Mouse (Mus musculus) embryonic facial prominence, embryonic 10.5 days (tissue): ENCODE results near the gene Ube3a. TPM values are rescaled to one million over a fixed set of nuclear protein-coding genes. Genes with fewer than 3 reads are reported as not detected.

Experiments used
- DNase-seq: peaks from one replicate; pipeline ENCODE4 v3.0.0-alpha.2; 2017; ENCODE audit warnings: low spot score
- H3K27ac ChIP-seq: fragments of 300-500 bp; sonication (generic); replicated peaks from 2 replicates; pipeline ENCODE4 v1.5.1; 2016; ENCODE audit warnings: mild to moderate bottlenecking
- H3K27me3 ChIP-seq: fragments of 300-500 bp; sonication (generic); replicated peaks from 2 replicates; pipeline ENCODE4 v1.6.1; 2016; ENCODE audit warnings: low read depth, mild to moderate bottlenecking; ENCODE audit not compliant: poor library complexity, severe bottlenecking
- H3K36me3 ChIP-seq: fragments of 300-500 bp; sonication (generic); replicated peaks from 2 replicates; pipeline ENCODE4 v1.6.1; 2016; ENCODE audit warnings: mild to moderate bottlenecking, moderate library complexity
- H3K4me1 ChIP-seq: fragments of 300-500 bp; sonication (generic); 2 replicates; pipeline ENCODE4 v1.6.1; 2016
- H3K4me3 ChIP-seq: fragments of 300-500 bp; sonication (generic); 2 replicates; pipeline ENCODE4 v1.5.1; 2016; ENCODE audit warnings: mild to moderate bottlenecking, moderate library complexity
- H3K9me3 ChIP-seq: fragments of 300-500 bp; sonication (generic); 2 replicates; pipeline ENCODE4 v1.6.1; 2016; ENCODE audit warnings: mild to moderate bottlenecking
- WGBS: fragments of 180-500 bp; shearing (Covaris S2); methylation state at CpG from one replicate; pipeline ENCODE4 v1.1.7; 2016; 5-methylcytosine and 5-hydroxymethylcytosine counted together
- polyA plus RNA-seq: library from polyadenylated mRNA; unstranded; fragments of >200 nt; fragmentation: Nextera tagmentation; extraction: Ambion mirVana; gene quantifications from 2 replicates; pipeline ENCODE4 v1.2.1, GENCODE M21; 2016

Ube3a gene
- polyA plus RNA-seq, 1 experiment from 2014 or later = 103 TPM

GRCm38 (mm10) chr7:59253373-59253772 is 24.8 kb downstream of the Ube3a start:
- no peak overlapping the region for H3K27ac ChIP-seq
- H3K27me3 ChIP-seq = no peaks in the 10 kb centered on the region
- H3K4me3 ChIP-seq = no peak overlapping the region
- no peak for DNase-seq
- H3K9me3 ChIP-seq = peaks cover 10% of the 10 kb centered on the region; the same call in 1 of the 2 replicates
- 96% methylated on average over 2 of the region's 2 CpGs for WGBS
- no peaks in the 10 kb centered on the region for H3K4me1 ChIP-seq
- H3K36me3 ChIP-seq = peaks cover 70% of the 10 kb centered on the region

GRCm38 (mm10) chr7:59265538-59265937 is 37.0 kb downstream of the Ube3a start:
- Histone ChIP-seq H3K27ac (no peak overlapping the region), H3K27me3 (no peaks in the 10 kb centered on the region), H3K36me3 (peaks cover 5% of the 10 kb centered on the region; the same call in 1 of the 2 replicates), H3K4me1 (no peaks in the 10 kb centered on the region), H3K9me3 (no peaks in the 10 kb centered on the region), H3K4me3 (no peak overlapping the region)
- DNase-seq = no peak
- WGBS = 94% methylated on average over 1 of the region's 1 CpGs

GRCm38 (mm10) chr7:59271775-59272174 is 43.2 kb downstream of the Ube3a start:
- Histone ChIP-seq H3K27ac (no peak overlapping the region), H3K4me1 (no peaks in the 10 kb centered on the region), H3K27me3 (no peaks in the 10 kb centered on the region), H3K36me3 (peaks cover 18% of the 10 kb centered on the region), H3K4me3 (no peak overlapping the region), H3K9me3 (no peaks in the 10 kb centered on the region)
- 78% methylated on average over 4 of the region's 4 CpGs for WGBS
- DNase-seq = no peak

GRCm38 (mm10) chr7:59312576-59312975 is 84.0 kb downstream of the Ube3a start:
- DNase-seq = no peak
- Histone ChIP-seq H3K27me3 (no peaks in the 10 kb centered on the region), H3K27ac (no peak overlapping the region), H3K4me1 (no peaks in the 10 kb centered on the region), H3K36me3 (peaks cover 13% of the 10 kb centered on the region), H3K4me3 (no peak overlapping the region), H3K9me3 (no peaks in the 10 kb centered on the region)
- WGBS = 92% methylated on average over 1 of the region's 1 CpGs

GRCm38 (mm10) chr7:59322759-59323158 is 94.2 kb downstream of the Ube3a start:
- no peak for DNase-seq
- Histone ChIP-seq H3K9me3 (no peaks in the 10 kb centered on the region), H3K27ac (no peak overlapping the region), H3K27me3 (no peaks in the 10 kb centered on the region), H3K4me1 (no peaks in the 10 kb centered on the region), H3K4me3 (no peak overlapping the region), H3K36me3 (no peaks in the 10 kb centered on the region)
- WGBS = 90% methylated on average over 1 of the region's 1 CpGs
